Mouse (Mus musculus): ENCODE results near the gene Rnd2.
"Not testable (repeated sequence)": the region's sequence is repeated elsewhere in the genome, so short reads cannot be mapped to it uniquely, and the experiment has no call there.

Gene Rnd2

GRCm38 (mm10) chr11:101468263-101468688 is 3.5 kb downstream of the Rnd2 start:
- no peak for DNase-seq (ENCODE audit: extremely low read depth, low read depth)

GRCm38 (mm10) chr11:101468731-101469130 is 3.9 kb downstream of the Rnd2 start:
- DNase-seq (ENCODE audit: extremely low read depth, low read depth) = no peak

GRCm38 (mm10) chr11:101469155-101469554 is 4.4 kb downstream of the Rnd2 start:
- no peak for DNase-seq (ENCODE audit: extremely low read depth, low read depth)

GRCm38 (mm10) chr11:101470206-101470605 is 5.4 kb downstream of the Rnd2 start:
- no peak for DNase-seq (ENCODE audit: extremely low read depth, low read depth)

GRCm38 (mm10) chr11:101471926-101472325 is 7.1 kb downstream of the Rnd2 start:
- DNase-seq (ENCODE audit: extremely low read depth, low read depth) = no peak

- DNase-seq (ENCODE audit: extremely low read depth, low read depth) = no peak
Measured at GRCm38 (mm10) chr11:101472336-101472735, 7.5 kb downstream of the Rnd2 start.

GRCm38 (mm10) chr11:101473686-101474085 is 8.9 kb downstream of the Rnd2 start:
- not testable (repeated sequence) for DNase-seq (ENCODE audit: extremely low read depth, low read depth)

- no peak for DNase-seq (ENCODE audit: extremely low read depth, low read depth)
Measured at GRCm38 (mm10) chr11:101474298-101474697, 9.5 kb downstream of the Rnd2 start.

GRCm38 (mm10) chr11:101476361-101476760 is 11.6 kb downstream of the Rnd2 start:
- not testable (repeated sequence) for DNase-seq (ENCODE audit: extremely low read depth, low read depth)

GRCm38 (mm10) chr11:101477194-101477551 is 12.4 kb downstream of the Rnd2 start:
- DNase-seq (ENCODE audit: extremely low read depth, low read depth) = no peak

- no peak for DNase-seq (ENCODE audit: extremely low read depth, low read depth)
Measured at GRCm38 (mm10) chr11:101477552-101478211, 12.9 kb downstream of the Rnd2 start.

GRCm38 (mm10) chr11:101479171-101479635 is 14.4 kb downstream of the Rnd2 start:
- no peak for DNase-seq (ENCODE audit: extremely low read depth, low read depth)

GRCm38 (mm10) chr11:101480912-101481311 is 16.1 kb downstream of the Rnd2 start:
- no peak for DNase-seq (ENCODE audit: extremely low read depth, low read depth)

GRCm38 (mm10) chr11:101483804-101484203 is 19.0 kb downstream of the Rnd2 start:
- DNase-seq (ENCODE audit: extremely low read depth, low read depth) = no peak

- no peak for DNase-seq (ENCODE audit: extremely low read depth, low read depth)
Measured at GRCm38 (mm10) chr11:101484245-101484644, 19.4 kb downstream of the Rnd2 start.

- DNase-seq (ENCODE audit: extremely low read depth, low read depth) = peak; percentile 65
Measured at GRCm38 (mm10) chr11:101484814-101485213, 20.0 kb downstream of the Rnd2 start.

GRCm38 (mm10) chr11:101485509-101486028 is 20.8 kb downstream of the Rnd2 start:
- DNase-seq (ENCODE audit: extremely low read depth, low read depth) = peak; percentile 96

GRCm38 (mm10) chr11:101486126-101486525 is 21.3 kb downstream of the Rnd2 start:
- no peak for DNase-seq (ENCODE audit: extremely low read depth, low read depth)

GRCm38 (mm10) chr11:101506269-101506780 is 41.5 kb downstream of the Rnd2 start:
- DNase-seq (ENCODE audit: extremely low read depth, low read depth) = no peak

- DNase-seq (ENCODE audit: extremely low read depth, low read depth) = no peak
Measured at GRCm38 (mm10) chr11:101507090-101507489, 42.3 kb downstream of the Rnd2 start.

- DNase-seq (ENCODE audit: extremely low read depth, low read depth) = no peak
Measured at GRCm38 (mm10) chr11:101518937-101519336, 54.1 kb downstream of the Rnd2 start.

- DNase-seq (ENCODE audit: extremely low read depth, low read depth) = no peak
Measured at GRCm38 (mm10) chr11:101519364-101519763, 54.6 kb downstream of the Rnd2 start.

Measured in MEL-GATA-1-ER (cell line).